Mouse (Mus musculus) kidney, postnatal 0 days (tissue): ENCODE results near the gene Psd. TPM values are rescaled to one million over a fixed set of nuclear protein-coding genes. Genes with fewer than 3 reads are reported as not detected.

Experiments used
- ATAC-seq: fragments of 200-750 bp; cut with Nextera tagmentation; replicated peaks from 2 replicates; pipeline ENCODE4 v1.8.0; 2017; ENCODE audit warnings: low read depth, moderate number of reproducible peaks, moderate TSS enrichment, moderate library complexity; ENCODE audit not compliant: low FRiP score
- DNase-seq: peaks from one replicate; pipeline ENCODE4 v3.0.0-alpha.2; 2016; ENCODE audit warnings: low spot score
- H3K27ac ChIP-seq: fragments of 300-500 bp; sonication (generic); 2 replicates; pipeline ENCODE4 v1.5.1; 2014; ENCODE audit warnings: mild to moderate bottlenecking
- H3K27me3 ChIP-seq: fragments of 300-500 bp; sonication (generic); 2 replicates; pipeline ENCODE4 v1.6.1; 2014; ENCODE audit warnings: low read length, mixed read lengths; ENCODE audit not compliant: insufficient read depth
- H3K36me3 ChIP-seq: fragments of 300-500 bp; sonication (generic); 2 replicates; pipeline ENCODE4 v1.6.1; 2014; ENCODE audit warnings: low read length, mixed read lengths; ENCODE audit not compliant: insufficient read depth
- H3K4me1 ChIP-seq: fragments of 300-500 bp; sonication (generic); replicated peaks from 2 replicates; pipeline ENCODE4 v1.6.1; 2014; ENCODE audit warnings: antibody characterized with exemption, low read length, mixed read lengths; ENCODE audit not compliant: insufficient read depth
- H3K4me2 ChIP-seq: fragments of 300-500 bp; sonication (generic); 2 replicates; pipeline ENCODE4 v1.6.1; 2014; ENCODE audit warnings: mild to moderate bottlenecking, low read length, moderate library complexity, mixed read lengths
- H3K4me3 ChIP-seq: fragments of 300-500 bp; sonication (generic); replicated peaks from 2 replicates; pipeline ENCODE4 v1.5.1; 2014; ENCODE audit warnings: low read depth, low read length
- H3K9ac ChIP-seq: fragments of 300-500 bp; sonication (generic); 2 replicates; pipeline ENCODE4 v1.6.1; 2014; ENCODE audit warnings: low read depth, low read length
- H3K9me3 ChIP-seq: fragments of 300-500 bp; sonication (generic); replicated peaks from 2 replicates; pipeline ENCODE4 v1.6.1; 2016; ENCODE audit warnings: low read length, inconsistent platforms, mixed read lengths
- CTCF ChIP-seq: IDR thresholded peaks from 2 replicates; pipeline ENCODE4 v1.5.1; 2016; ENCODE audit warnings: antibody characterized with exemption, low read depth, mild to moderate bottlenecking, moderate library complexity
- WGBS: fragments of 180-500 bp; shearing (Covaris S2); extraction: QIAGEN DNeasy Blood & Tissue Kit; methylation state at CpG from one replicate; pipeline ENCODE4 v1.1.7; 2014; 5-methylcytosine and 5-hydroxymethylcytosine counted together
- polyA plus RNA-seq: library from polyadenylated mRNA; unstranded; fragments of >200 nt; fragmentation: Nextera tagmentation; extraction: Ambion mirVana; gene quantifications from 2 replicates; pipeline ENCODE4 v1.2.1, GENCODE M21; 2015

The Psd gene
- polyA plus RNA-seq, 1 experiment from 2014 or later: 2.9 TPM

DNA sequence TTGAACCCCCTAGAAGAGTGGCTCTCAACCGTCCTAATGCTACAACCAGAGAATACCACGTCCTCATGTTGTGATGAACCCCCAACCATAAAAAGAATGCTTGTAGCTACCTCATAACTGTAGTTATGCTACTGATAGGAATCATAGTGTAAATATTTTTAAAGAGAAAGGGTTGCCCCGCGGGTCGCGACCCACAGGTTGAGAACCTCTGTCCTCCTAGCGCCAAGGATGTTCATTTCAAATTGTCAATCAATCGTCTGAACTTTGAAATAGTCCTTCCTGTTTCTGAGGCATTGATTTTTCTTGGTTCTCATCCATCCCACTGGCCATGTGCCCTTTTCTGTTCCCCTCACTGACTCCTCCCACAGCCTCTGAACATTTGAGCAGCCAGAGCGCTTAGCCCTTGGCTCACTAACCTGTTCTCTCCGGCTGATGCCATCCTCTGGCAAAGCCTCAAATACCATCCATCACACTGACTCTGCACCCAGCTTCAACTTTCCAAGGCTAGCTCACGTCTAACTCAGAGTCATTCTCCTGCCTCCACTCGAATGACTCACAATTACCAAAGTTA, 36.3 kb downstream of the Psd start:
- H3K4me2 ChIP-seq: no peak overlapping the region
- peaks cover 6% of the 10 kb centered on the region for H3K36me3 ChIP-seq
- H3K4me1 ChIP-seq: no peaks in the 10 kb centered on the region
- no peak overlapping the region for H3K27ac ChIP-seq
- ATAC-seq (no peak), DNase-seq (no peak)
- TF ChIP-seq CTCF: no peak
- no peaks in the 10 kb centered on the region; the same call in 1 of the 2 replicates for H3K27me3 ChIP-seq
- H3K4me3 ChIP-seq: no peak overlapping the region
- no peaks in the 10 kb centered on the region for H3K9me3 ChIP-seq
- WGBS: 64% methylated on average over 12 of the region's 12 CpGs
- H3K9ac ChIP-seq: no peak overlapping the region

DNA sequence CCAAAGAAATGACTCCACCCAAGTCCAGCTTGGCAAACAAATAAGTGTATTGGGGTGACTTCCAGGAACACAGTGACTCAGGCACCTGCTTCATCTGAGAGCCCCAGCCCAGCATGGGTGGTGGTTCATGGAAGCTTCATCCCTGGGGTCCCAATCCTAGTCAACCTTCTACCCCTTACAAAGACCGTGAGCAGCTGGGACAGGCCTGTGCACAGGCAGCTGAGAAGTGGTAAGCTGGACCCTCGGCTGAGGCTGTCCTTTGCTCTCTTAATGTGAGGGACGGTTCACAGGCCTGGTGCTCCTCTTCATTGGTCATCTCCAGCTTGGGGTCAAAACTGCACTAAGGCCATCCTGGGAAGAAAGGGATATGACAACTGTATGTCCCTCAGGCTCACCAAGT, 39.4 kb downstream of the Psd start:
- no peak for DNase-seq
- WGBS: 88% methylated on average over 3 of the region's 3 CpGs
- no peak for ATAC-seq

DNA sequence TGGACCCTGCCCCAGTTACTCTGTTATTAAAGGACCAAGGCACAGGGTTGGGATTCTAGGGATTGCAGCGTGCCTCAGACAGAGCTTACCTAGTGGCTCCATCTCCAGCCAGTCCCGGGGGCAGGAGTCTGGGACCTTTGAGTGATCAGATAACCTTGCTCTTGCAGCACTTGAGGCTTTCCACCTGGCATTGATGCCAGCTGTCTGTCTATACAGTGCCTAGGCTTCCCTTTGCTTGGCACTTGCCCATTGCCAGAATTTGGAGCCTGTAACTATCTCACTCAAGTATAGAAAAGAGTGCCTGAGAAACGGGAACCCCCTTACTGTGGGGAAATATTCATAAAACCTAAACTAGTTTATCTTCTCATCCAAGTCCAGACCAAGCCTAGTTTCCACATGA, 40.0 kb downstream of the Psd start:
- no peak overlapping the region for H3K4me3 ChIP-seq
- no peaks in the 10 kb centered on the region; the same call in 1 of the 2 replicates for H3K27me3 ChIP-seq
- DNase-seq (no peak), ATAC-seq (no peak)
- 72% methylated on average over 3 of the region's 3 CpGs for WGBS
- no peaks in the 10 kb centered on the region for H3K4me1 ChIP-seq
- TF ChIP-seq CTCF: no peak
- H3K36me3 ChIP-seq: peaks cover 37% of the 10 kb centered on the region
- no peaks in the 10 kb centered on the region for H3K9me3 ChIP-seq
- no peak overlapping the region for H3K4me2 ChIP-seq
- no peak overlapping the region for H3K27ac ChIP-seq
- no peak overlapping the region for H3K9ac ChIP-seq

More for the DNA sequence above, 39.4 kb downstream of the Psd start:
- Histone ChIP-seq H3K9me3 (no peaks in the 10 kb centered on the region), H3K27me3 (no peaks in the 10 kb centered on the region; the same call in 1 of the 2 replicates), H3K27ac (no peak overlapping the region), H3K4me2 (no peak overlapping the region), H3K36me3 (peaks cover 31% of the 10 kb centered on the region), H3K9ac (no peak overlapping the region), H3K4me1 (no peaks in the 10 kb centered on the region), H3K4me3 (no peak overlapping the region)
- TF ChIP-seq CTCF: no peak

DNA sequence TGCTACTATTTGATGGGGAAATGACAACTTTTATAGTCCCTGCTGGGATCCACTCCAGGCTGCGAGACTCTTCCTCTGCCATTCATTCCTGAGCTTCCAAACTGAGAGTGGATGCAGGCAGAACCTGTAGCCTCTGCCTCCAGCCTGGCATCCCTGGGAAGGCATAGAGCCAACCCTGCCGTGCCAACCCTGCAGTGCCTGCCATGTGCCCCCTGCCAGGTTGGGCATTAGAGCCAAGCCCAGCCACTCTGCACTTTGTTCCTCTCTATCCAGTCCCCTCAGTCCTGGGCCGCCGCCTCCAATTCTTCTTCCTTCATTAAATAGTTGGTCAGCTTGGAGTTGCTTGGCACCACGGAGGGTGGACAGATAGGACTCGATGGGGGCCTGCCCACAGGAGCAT, 40.9 kb downstream of the Psd start:
- DNase-seq (no peak), ATAC-seq (no peak)
- Histone ChIP-seq H3K9me3 (no peaks in the 10 kb centered on the region), H3K4me3 (no peak overlapping the region), H3K9ac (no peak overlapping the region), H3K4me1 (no peaks in the 10 kb centered on the region), H3K4me2 (no peak overlapping the region), H3K27me3 (no peaks in the 10 kb centered on the region), H3K27ac (no peak overlapping the region), H3K36me3 (peaks cover 46% of the 10 kb centered on the region)
- WGBS: 88% methylated on average over 6 of the region's 6 CpGs
- no peak for TF ChIP-seq CTCF

DNA sequence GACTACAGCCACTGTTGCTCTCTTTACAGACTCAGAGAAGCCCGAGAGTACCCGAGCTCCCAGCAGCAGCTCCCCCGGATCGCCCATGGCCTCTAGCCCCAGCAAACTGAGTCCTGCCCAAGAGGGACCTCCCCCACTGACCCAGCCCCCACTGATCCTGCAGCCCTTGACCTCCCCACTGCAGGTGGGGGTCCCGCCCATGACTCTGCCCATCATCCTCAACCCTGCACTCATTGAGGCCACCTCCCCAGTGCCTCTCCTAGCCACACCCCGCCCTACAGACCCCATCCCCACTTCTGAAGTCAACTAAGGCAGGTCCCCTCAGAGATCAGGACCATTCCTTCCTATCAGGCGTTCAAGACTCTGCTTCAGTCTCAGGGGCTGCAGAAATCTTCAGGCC, 41.3 kb downstream of the Psd start:
- Histone ChIP-seq H3K4me1 (no peaks in the 10 kb centered on the region), H3K4me3 (no peak overlapping the region), H3K9ac (no peak overlapping the region), H3K36me3 (peaks cover 49% of the 10 kb centered on the region), H3K9me3 (no peaks in the 10 kb centered on the region), H3K4me2 (no peak overlapping the region), H3K27me3 (no peaks in the 10 kb centered on the region), H3K27ac (no peak overlapping the region)
- 65% methylated on average over 7 of the region's 7 CpGs for WGBS
- no peak for ATAC-seq
- no peak for DNase-seq
- no peak for TF ChIP-seq CTCF

DNA sequence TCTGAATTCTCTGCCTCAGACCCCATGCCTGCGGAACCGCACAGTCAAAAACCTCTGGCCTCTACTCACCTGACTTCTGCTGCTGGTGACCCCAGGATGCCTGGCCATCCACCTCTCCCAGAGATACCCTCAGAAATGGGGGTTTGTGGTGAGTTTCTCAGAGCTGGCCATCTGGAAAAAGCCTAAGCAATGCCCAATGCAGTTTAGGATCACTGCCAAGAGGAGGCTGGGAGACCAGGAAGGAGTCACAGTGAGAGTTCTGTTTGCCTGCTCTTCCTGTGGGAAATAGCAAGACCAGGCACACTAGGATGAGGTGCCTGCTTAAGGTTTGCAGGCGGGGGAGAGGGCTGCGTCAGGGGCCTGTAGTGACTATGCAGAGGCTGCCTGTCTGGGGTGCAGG, 42.3 kb downstream of the Psd start:
- Histone ChIP-seq H3K4me2 (no peak overlapping the region), H3K27ac (no peak overlapping the region), H3K27me3 (no peaks in the 10 kb centered on the region), H3K9ac (no peak overlapping the region), H3K4me1 (no peaks in the 10 kb centered on the region), H3K36me3 (peaks cover 59% of the 10 kb centered on the region), H3K9me3 (no peaks in the 10 kb centered on the region), H3K4me3 (no peak overlapping the region)
- DNase-seq (no peak), ATAC-seq (no peak)
- TF ChIP-seq CTCF: no peak
- WGBS: 96% methylated on average over 4 of the region's 4 CpGs
